Mouse (Mus musculus) C2C12 (cell line): ENCODE results near the gene Krtap21-1. TPM values are rescaled to one million over a fixed set of nuclear protein-coding genes. Genes with fewer than 3 reads are reported as not detected.

Experiments used
- H3K27me3 ChIP-seq: one replicate; pipeline ENCODE4 v1.6.1; 2011; ENCODE audit not compliant: control insufficient read depth, insufficient read depth, insufficient read length
- H3K36me3 ChIP-seq: one replicate; pipeline ENCODE4 v1.6.1; 2011; ENCODE audit not compliant: control insufficient read depth, insufficient read depth
- H3K4me3 ChIP-seq: one replicate; pipeline ENCODE4 v1.5.1; 2011; ENCODE audit warnings: mild to moderate bottlenecking, control low read depth; ENCODE audit not compliant: poor library complexity, insufficient read depth, severe bottlenecking
- H3K79me2 ChIP-seq: one replicate; pipeline ENCODE4 v1.6.1; 2011; ENCODE audit not compliant: control insufficient read depth, insufficient read depth
- H3K79me3 ChIP-seq: one replicate; pipeline ENCODE4 v1.6.1; 2011; ENCODE audit warnings: low read depth, control low read depth
- H3ac ChIP-seq: one replicate; pipeline ENCODE3; 2011; ENCODE audit warnings: low read depth; ENCODE audit not compliant: control insufficient read depth, insufficient read length
- CEBPB ChIP-seq: IDR thresholded peaks from one replicate; pipeline ENCODE4 v1.6.1; 2011; ENCODE audit warnings: low read depth, mild to moderate bottlenecking, control low read depth, moderate library complexity
- CTCF ChIP-seq: IDR thresholded peaks from one replicate; pipeline ENCODE4 v1.5.1; 2011; ENCODE audit not compliant: control insufficient read depth, insufficient read depth, insufficient read length
- FOSL1 ChIP-seq: IDR thresholded peaks from one replicate; pipeline ENCODE4 v1.8.0; 2011; ENCODE audit warnings: mild to moderate bottlenecking, low read length; ENCODE audit not compliant: poor library complexity, insufficient read depth, severe bottlenecking
- MAX ChIP-seq: IDR thresholded peaks from one replicate; pipeline ENCODE4 v1.6.1; 2011; ENCODE audit warnings: mild to moderate bottlenecking, control low read depth
- MYOD1 ChIP-seq: IDR thresholded peaks from one replicate; pipeline ENCODE4 v1.6.1; 2011; ENCODE audit warnings: low read depth; ENCODE audit not compliant: control insufficient read depth, insufficient read length
- MYOG ChIP-seq: IDR thresholded peaks from one replicate; pipeline ENCODE4 v1.6.1; 2011; ENCODE audit not compliant: control insufficient read depth, insufficient read length; ENCODE audit errors: extremely low read depth
- USF1 ChIP-seq: IDR thresholded peaks from one replicate; pipeline ENCODE4 v1.6.1; 2011; ENCODE audit warnings: low read depth, mild to moderate bottlenecking, control low read depth, moderate library complexity
- long read RNA-seq, 2 experiments: library from polyadenylated mRNA; unstranded; transcript quantifications; one replicate each; pipeline ENCODE4 v2.0.0; 2019 to 2020
- polyA plus RNA-seq: library from polyadenylated mRNA; unstranded; fragments of >200 nt; fragmentation: generic; extraction: Trizol; gene quantifications from one replicate; pipeline ENCODE4 v1.2.1, GENCODE M21; 2012; ENCODE audit warnings: missing spikeins

Krtap21-1 gene
- polyA plus RNA-seq = not detected
- long read RNA-seq, experiment 1 = 0 reads
- long read RNA-seq, experiment 2 = 0 reads

- H3K79me2 ChIP-seq = no peaks in the 10 kb centered on the region
- TF ChIP-seq MAX (no peak), CEBPB (no peak), MYOG (no peak), FOSL1 (no peak)
- H3K36me3 ChIP-seq = no peaks in the 10 kb centered on the region
- no peak within 1 kb of the TSS for H3K4me3 ChIP-seq
- H3K79me3 ChIP-seq = no peaks in the 10 kb centered on the region
- no peak within 1 kb of the TSS for H3ac ChIP-seq
- no peaks in the 10 kb centered on the region for H3K27me3 ChIP-seq
Observed at GRCm38 (mm10) chr16:89403768-89404167, at the start of gene Krtap21-1. Gene Krtap21-1 (minus strand): TSS chr16:89403868.

GRCm38 (mm10) chr16:89429586-89429985, 25.9 kb upstream of the Krtap21-1 start:
- no peaks in the 10 kb centered on the region for H3K79me2 ChIP-seq
- H3K79me3 ChIP-seq = no peaks in the 10 kb centered on the region
- no peaks in the 10 kb centered on the region for H3K27me3 ChIP-seq
- no peak overlapping the region for H3ac ChIP-seq
- TF ChIP-seq MAX = no peak
- no peak for TF ChIP-seq MYOG
- no peak for TF ChIP-seq CEBPB
- TF ChIP-seq USF1 = no peak
- no peak for TF ChIP-seq FOSL1
- TF ChIP-seq MYOD1 = no peak
- no peak for TF ChIP-seq CTCF
- H3K36me3 ChIP-seq = no peaks in the 10 kb centered on the region
- H3K4me3 ChIP-seq = no peak overlapping the region

- Histone ChIP-seq H3ac (no peak overlapping the region), H3K4me3 (no peak overlapping the region), H3K27me3 (no peaks in the 10 kb centered on the region), H3K79me3 (no peaks in the 10 kb centered on the region), H3K36me3 (no peaks in the 10 kb centered on the region), H3K79me2 (no peaks in the 10 kb centered on the region)
- TF ChIP-seq MAX = no peak
- TF ChIP-seq MYOD1 = no peak
- TF ChIP-seq CTCF = no peak
- TF ChIP-seq USF1 = no peak
- TF ChIP-seq FOSL1 = no peak
- no peak for TF ChIP-seq MYOG
- no peak for TF ChIP-seq CEBPB
Observed at GRCm38 (mm10) chr16:89425310-89425709, 21.6 kb upstream of the Krtap21-1 start.

- H3K36me3 ChIP-seq = no peaks in the 10 kb centered on the region
- H3K27me3 ChIP-seq = no peaks in the 10 kb centered on the region
- no peaks in the 10 kb centered on the region for H3K79me2 ChIP-seq
- no peak within 1 kb of the TSS for H3K4me3 ChIP-seq
- H3ac ChIP-seq = no peak within 1 kb of the TSS
- H3K79me3 ChIP-seq = no peaks in the 10 kb centered on the region
- TF ChIP-seq CTCF = no peak
- no peak for TF ChIP-seq CEBPB
- TF ChIP-seq MAX = no peak
- no peak for TF ChIP-seq MYOD1
- no peak for TF ChIP-seq FOSL1
- TF ChIP-seq MYOG = no peak
- no peak for TF ChIP-seq USF1
Observed at GRCm38 (mm10) chr16:89420011-89420410, 16.3 kb upstream of the Krtap21-1 start, which contains the start of gene Krtap6-2. Gene Krtap6-2 (minus strand): TSS chr16:89420111.

- Histone ChIP-seq H3K4me3 (no peak overlapping the region), H3K27me3 (no peaks in the 10 kb centered on the region), H3ac (no peak overlapping the region), H3K79me3 (no peaks in the 10 kb centered on the region), H3K36me3 (no peaks in the 10 kb centered on the region), H3K79me2 (no peaks in the 10 kb centered on the region)
- TF ChIP-seq FOSL1 (no peak), CEBPB (no peak), MAX (no peak), CTCF (no peak), USF1 (no peak), MYOD1 (no peak)
Observed at GRCm38 (mm10) chr16:89416311-89416710, 12.6 kb upstream of the Krtap21-1 start.

GRCm38 (mm10) chr16:89410345-89411068, 6.8 kb upstream of the Krtap21-1 start:
- Histone ChIP-seq H3K4me3 (no peak overlapping the region), H3K27me3 (no peaks in the 10 kb centered on the region), H3K36me3 (no peaks in the 10 kb centered on the region), H3K79me2 (no peaks in the 10 kb centered on the region), H3K79me3 (no peaks in the 10 kb centered on the region), H3ac (no peak overlapping the region)
- TF ChIP-seq MAX = no peak
- no peak for TF ChIP-seq USF1
- no peak for TF ChIP-seq CEBPB
- no peak for TF ChIP-seq MYOG
- TF ChIP-seq FOSL1 = no peak
- no peak for TF ChIP-seq MYOD1
- no peak for TF ChIP-seq CTCF
